Mouse (Mus musculus): ENCODE data around the gene Izumo3. TPM values are rescaled to one million over a fixed set of nuclear protein-coding genes. Genes with fewer than 3 reads are reported as not detected.
"Not testable (repeated sequence)": the region's sequence is repeated elsewhere in the genome, so short reads cannot be mapped to it uniquely, and the experiment has no call there.

The Izumo3 gene
- not detected in 2 replicates for polyA plus RNA-seq (2014; fragmentation: Nextera tagmentation; extraction: Ambion mirVana)

DNA sequence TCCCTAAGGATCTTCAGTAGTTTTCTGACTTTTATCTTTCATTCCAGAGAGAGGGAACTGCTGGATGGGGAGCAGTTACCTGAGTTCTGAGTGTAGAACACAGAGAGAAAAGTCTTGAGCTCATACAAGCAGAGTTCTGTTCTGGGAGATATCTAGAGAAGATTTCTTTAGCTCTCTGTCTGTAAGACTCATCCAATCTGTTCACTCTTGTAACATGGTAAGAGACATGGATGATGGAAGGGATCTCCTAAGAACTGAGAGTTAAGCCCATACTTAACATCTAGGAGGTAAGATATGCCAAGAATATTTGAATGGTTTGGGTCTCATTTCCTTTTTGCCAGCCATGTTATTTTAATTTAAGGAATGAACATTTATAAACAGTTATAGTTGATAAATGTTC is at the start of gene Izumo3:
Izumo3 (minus strand) TSS at position 101 of the 400 bp plus-strand sequence.
- Histone ChIP-seq H3K36me3 (ENCODE audit: control insufficient read depth, insufficient read depth, low read length) (no peaks in the 10 kb centered on the region), H3K4me1 (ENCODE audit: control insufficient read depth, insufficient read depth, low read length) (no peaks in the 10 kb centered on the region), H3K27me3 (replicated peaks; ENCODE audit: control insufficient read depth, insufficient read depth, low read length) (no peaks in the 10 kb centered on the region), H3K27ac (replicated peaks; ENCODE audit: low read depth, low read length) (no peak within 1 kb of the TSS), H3K4me3 (ENCODE audit: low read depth, low read length) (no peak within 1 kb of the TSS), H3K9ac (ENCODE audit: low read depth, low read length) (no peak within 1 kb of the TSS), H3K4me2 (ENCODE audit: low read depth, low read length) (no peak within 1 kb of the TSS), H3K9me3 (ENCODE audit: control insufficient read depth, low read length) (no peaks in the 10 kb centered on the region)
- ATAC-seq (ENCODE audit: low read depth) = no peak
- DNase-seq (ENCODE audit: low spot score) = no peak

DNA sequence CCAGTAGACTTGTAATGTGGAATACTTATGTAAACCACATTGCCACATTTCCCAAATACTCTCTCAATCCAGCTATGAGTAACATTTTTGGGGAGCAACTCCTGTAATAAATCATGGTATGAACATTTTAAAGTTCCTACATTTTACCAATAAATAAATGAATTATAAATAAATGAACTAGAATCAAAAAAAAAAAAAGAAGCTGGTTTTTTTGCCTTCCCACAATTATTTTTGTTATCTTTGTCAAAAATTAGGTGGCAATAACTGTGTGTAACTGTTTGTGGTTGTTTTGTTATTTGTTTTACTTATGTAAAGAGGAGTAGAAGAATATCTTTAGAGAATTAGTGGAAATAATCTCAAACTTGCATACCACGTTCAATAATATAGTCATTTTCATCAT is 44.6 kb upstream of the Izumo3 start, which contains the start of gene Gm12666:
Gm12666 (minus strand) TSS at position 101 of the 400 bp plus-strand sequence.
- not testable (repeated sequence) for ATAC-seq (ENCODE audit: low read depth); H3K4me1 ChIP-seq (ENCODE audit: control insufficient read depth, insufficient read depth, low read length); H3K27me3 ChIP-seq (replicated peaks; ENCODE audit: control insufficient read depth, insufficient read depth, low read length); H3K4me2 ChIP-seq (ENCODE audit: low read depth, low read length); H3K36me3 ChIP-seq (ENCODE audit: control insufficient read depth, insufficient read depth, low read length); DNase-seq (ENCODE audit: low spot score); H3K27ac ChIP-seq (replicated peaks; ENCODE audit: low read depth, low read length); H3K9ac ChIP-seq (ENCODE audit: low read depth, low read length); H3K4me3 ChIP-seq (ENCODE audit: low read depth, low read length); H3K9me3 ChIP-seq (ENCODE audit: control insufficient read depth, low read length)
- WGBS = 84% methylated on average over 1 of the region's 1 CpGs

DNA sequence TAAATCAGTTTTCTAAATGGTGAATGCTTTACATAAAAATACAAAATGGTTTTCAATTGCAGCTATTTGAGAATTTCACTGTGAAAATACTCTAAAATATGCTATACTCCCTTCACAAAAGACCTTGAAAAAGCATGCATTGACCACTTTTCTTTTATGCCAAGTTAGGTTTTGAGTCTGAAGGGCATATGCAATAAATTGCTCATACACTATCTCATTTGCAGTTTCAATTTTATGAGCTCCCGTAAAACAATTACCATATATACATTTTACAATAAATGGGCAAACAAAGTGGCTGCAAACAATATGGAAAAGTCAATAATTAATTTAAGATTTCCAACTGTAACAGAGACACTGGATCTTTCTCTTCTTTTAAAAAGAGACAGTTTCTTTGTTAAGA is 5.6 kb upstream of the Izumo3 start:
- H3K27me3 ChIP-seq (replicated peaks; ENCODE audit: control insufficient read depth, insufficient read depth, low read length) = no peaks in the 10 kb centered on the region
- ATAC-seq (ENCODE audit: low read depth) (no peak), DNase-seq (ENCODE audit: low spot score) (no peak)
- no peaks in the 10 kb centered on the region for H3K36me3 ChIP-seq (ENCODE audit: control insufficient read depth, insufficient read depth, low read length)
- H3K4me3 ChIP-seq (ENCODE audit: low read depth, low read length) = no peak overlapping the region
- no peaks in the 10 kb centered on the region for H3K4me1 ChIP-seq (ENCODE audit: control insufficient read depth, insufficient read depth, low read length)
- H3K9ac ChIP-seq (ENCODE audit: low read depth, low read length) = no peak overlapping the region
- 88% methylated on average over 1 of the region's 1 CpGs for WGBS
- no peak overlapping the region for H3K4me2 ChIP-seq (ENCODE audit: low read depth, low read length)
- no peaks in the 10 kb centered on the region for H3K9me3 ChIP-seq (ENCODE audit: control insufficient read depth, low read length)
- no peak overlapping the region for H3K27ac ChIP-seq (replicated peaks; ENCODE audit: low read depth, low read length)

GRCm38 (mm10) chr4:92111390-92111988 is 35.5 kb downstream of the Izumo3 start:
- Histone ChIP-seq H3K4me1 (ENCODE audit: control insufficient read depth, insufficient read depth, low read length) (no peaks in the 10 kb centered on the region), H3K4me3 (ENCODE audit: low read depth, low read length) (no peak overlapping the region), H3K27ac (replicated peaks; ENCODE audit: low read depth, low read length) (no peak overlapping the region), H3K4me2 (ENCODE audit: low read depth, low read length) (no peak overlapping the region), H3K9ac (ENCODE audit: low read depth, low read length) (no peak overlapping the region), H3K9me3 (ENCODE audit: control insufficient read depth, low read length) (no peaks in the 10 kb centered on the region), H3K27me3 (replicated peaks; ENCODE audit: control insufficient read depth, insufficient read depth, low read length) (no peaks in the 10 kb centered on the region), H3K36me3 (ENCODE audit: control insufficient read depth, insufficient read depth, low read length) (no peaks in the 10 kb centered on the region)
- WGBS = 28% methylated on average over 8 of the region's 8 CpGs
- no peak for DNase-seq (ENCODE audit: low spot score)
- no peak for ATAC-seq (ENCODE audit: low read depth)

GRCm38 (mm10) chr4:92097386-92097785 is 49.6 kb downstream of the Izumo3 start:
- WGBS = 93% methylated on average over 4 of the region's 4 CpGs
- Histone ChIP-seq H3K27me3 (replicated peaks; ENCODE audit: control insufficient read depth, insufficient read depth, low read length) (no peaks in the 10 kb centered on the region), H3K27ac (replicated peaks; ENCODE audit: low read depth, low read length) (no peak overlapping the region), H3K9me3 (ENCODE audit: control insufficient read depth, low read length) (no peaks in the 10 kb centered on the region), H3K36me3 (ENCODE audit: control insufficient read depth, insufficient read depth, low read length) (no peaks in the 10 kb centered on the region), H3K4me2 (ENCODE audit: low read depth, low read length) (no peak overlapping the region), H3K9ac (ENCODE audit: low read depth, low read length) (no peak overlapping the region), H3K4me1 (ENCODE audit: control insufficient read depth, insufficient read depth, low read length) (no peaks in the 10 kb centered on the region), H3K4me3 (ENCODE audit: low read depth, low read length) (no peak overlapping the region)
- no peak for ATAC-seq (ENCODE audit: low read depth)
- no peak for DNase-seq (ENCODE audit: low spot score)

DNA sequence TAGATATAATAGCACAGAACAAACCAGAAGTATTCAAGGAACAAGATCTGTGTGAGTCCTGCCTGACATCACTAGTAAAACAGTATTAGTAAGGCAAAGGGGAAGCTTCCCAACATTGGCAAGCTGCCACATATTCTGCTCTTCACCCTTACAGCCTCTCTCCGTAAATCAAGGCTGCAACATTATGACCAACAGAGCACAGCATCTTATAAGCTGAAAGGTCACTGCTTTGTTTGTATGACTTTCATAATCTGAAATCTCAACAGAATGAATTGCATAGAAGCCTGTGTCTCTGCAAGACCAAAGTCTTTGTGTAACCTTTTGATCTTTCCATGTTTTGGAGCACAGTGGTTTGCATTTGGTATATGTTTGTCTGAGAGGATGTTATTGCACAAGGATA is 51.1 kb downstream of the Izumo3 start:
- no peaks in the 10 kb centered on the region for H3K27me3 ChIP-seq (replicated peaks; ENCODE audit: control insufficient read depth, insufficient read depth, low read length)
- H3K36me3 ChIP-seq (ENCODE audit: control insufficient read depth, insufficient read depth, low read length) = no peaks in the 10 kb centered on the region
- WGBS = 57% methylated on average over 1 of the region's 1 CpGs

More for the DNA sequence above, 51.1 kb downstream of the Izumo3 start:
- no peaks in the 10 kb centered on the region for H3K9me3 ChIP-seq (ENCODE audit: control insufficient read depth, low read length)
- no peak for DNase-seq (ENCODE audit: low spot score)
- no peaks in the 10 kb centered on the region for H3K4me1 ChIP-seq (ENCODE audit: control insufficient read depth, insufficient read depth, low read length)
- no peak overlapping the region for H3K4me3 ChIP-seq (ENCODE audit: low read depth, low read length)
- H3K27ac ChIP-seq (replicated peaks; ENCODE audit: low read depth, low read length) = no peak overlapping the region
- ATAC-seq (ENCODE audit: low read depth) = no peak
- H3K9ac ChIP-seq (ENCODE audit: low read depth, low read length) = no peak overlapping the region
- no peak overlapping the region for H3K4me2 ChIP-seq (ENCODE audit: low read depth, low read length)

Other genes starting within 250 kb of the Izumo3 start
- not detected in 2 replicates for gene Gm12666, start 44.5 kb upstream of the Izumo3 start, polyA plus RNA-seq (2014; fragmentation: Nextera tagmentation; extraction: Ambion mirVana)

Data from embryonic facial prominence, embryonic 14.5 days (tissue).